Mouse (Mus musculus): ENCODE data around the gene Rpl34. TPM values are rescaled to one million over a fixed set of nuclear protein-coding genes. Genes with fewer than 3 reads are reported as not detected.

The Rpl34 gene
- polyA plus RNA-seq, 1 experiment from 2014 or later = 1,090 TPM

- Histone ChIP-seq H3K9me3 (ENCODE audit: low read depth, low read length) (no peaks in the 10 kb centered on the region), H3K4me2 (peak overlapping the region; percentile 70), H3K9ac (peak overlapping the region; percentile 29), H3K4me3 (ENCODE audit: low read depth, low read length) (peak overlapping the region; percentile 77), H3K36me3 (ENCODE audit: insufficient read depth) (no peaks in the 10 kb centered on the region), H3K27me3 (ENCODE audit: insufficient read depth, low read length) (no peaks in the 10 kb centered on the region), H3K4me1 (ENCODE audit: insufficient read depth) (peaks cover 4% of the 10 kb centered on the region), H3K27ac (ENCODE audit: low read depth) (no peak overlapping the region)
- whole genome bisulfite sequencing = 47% methylated on average over 7 of the region's 7 CpGs
- no peak for TF ChIP-seq CTCF (IDR thresholded peaks at IDR 0.05; ENCODE audit: low read depth)
- DNase-seq (no peak), ATAC-seq (ENCODE audit: insufficient read depth) (no peak)
These were observed 20.1 kb downstream of the Rpl34 start for GRCm38 (mm10) chr3:130710103-130710502.

GRCm38 (mm10) chr3:130708967-130709924 is 21.0 kb downstream of the Rpl34 start, which contains the start of gene Ostc:
Ostc (minus strand) TSS chr3:130709444.
- H3K36me3 ChIP-seq (ENCODE audit: insufficient read depth) = peaks cover 6% of the 10 kb centered on the region
- peak within 1 kb of the TSS; percentile 91 for H3K9ac ChIP-seq
- no peaks in the 10 kb centered on the region for H3K27me3 ChIP-seq (ENCODE audit: insufficient read depth, low read length)
- ATAC-seq (ENCODE audit: insufficient read depth) (peak; percentile 95), DNase-seq (peak; percentile 99)
- H3K4me1 ChIP-seq (ENCODE audit: insufficient read depth) = peaks cover 4% of the 10 kb centered on the region
- H3K27ac ChIP-seq (ENCODE audit: low read depth) = peak within 1 kb of the TSS; percentile 89
- peak within 1 kb of the TSS; percentile 77 for H3K4me3 ChIP-seq (ENCODE audit: low read depth, low read length)
- TF ChIP-seq CTCF (IDR thresholded peaks at IDR 0.05; ENCODE audit: low read depth) = no peak
- under 1% methylated on average over 45 of the region's 45 CpGs for WGBS
- H3K9me3 ChIP-seq (ENCODE audit: low read depth, low read length) = no peaks in the 10 kb centered on the region
- peak within 1 kb of the TSS; percentile 70 for H3K4me2 ChIP-seq

- Histone ChIP-seq H3K27ac (ENCODE audit: low read depth) (peak overlapping the region; percentile 89), H3K27me3 (ENCODE audit: insufficient read depth, low read length) (no peaks in the 10 kb centered on the region), H3K9ac (peak overlapping the region; percentile 91), H3K4me1 (ENCODE audit: insufficient read depth) (peaks cover 4% of the 10 kb centered on the region), H3K9me3 (ENCODE audit: low read depth, low read length) (no peaks in the 10 kb centered on the region), H3K4me2 (peak overlapping the region; percentile 70), H3K4me3 (ENCODE audit: low read depth, low read length) (peak overlapping the region; percentile 77), H3K36me3 (ENCODE audit: insufficient read depth) (peaks cover 12% of the 10 kb centered on the region)
- ATAC-seq (ENCODE audit: insufficient read depth) = no peak
- TF ChIP-seq CTCF (IDR thresholded peaks at IDR 0.05; ENCODE audit: low read depth) = no peak
- DNase-seq = peak; percentile 67
- WGBS = under 1% methylated on average over 5 of the region's 5 CpGs
These were observed 21.7 kb downstream of the Rpl34 start for GRCm38 (mm10) chr3:130708529-130708928.

DNA sequence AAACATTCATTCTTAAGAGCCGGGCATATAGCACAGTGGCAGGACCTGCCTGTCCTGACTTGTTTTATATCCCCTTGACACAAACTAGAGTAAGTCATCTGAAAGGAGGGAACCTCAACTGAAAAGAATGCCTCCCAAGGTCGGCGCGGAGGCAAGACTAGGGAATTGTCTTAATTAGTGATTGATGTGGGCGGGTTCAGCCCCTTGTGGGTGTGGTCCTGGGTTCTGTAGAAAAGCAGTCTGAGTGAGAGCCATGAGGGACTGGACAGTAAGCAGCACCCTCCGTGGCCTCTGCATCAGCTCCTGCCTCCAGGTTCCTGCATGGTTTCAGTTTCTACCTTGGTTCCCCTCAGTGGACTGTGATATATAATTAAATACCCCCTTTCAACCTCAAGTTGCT is 27.9 kb downstream of the Rpl34 start:
- no peak overlapping the region for H3K27ac ChIP-seq (ENCODE audit: low read depth)
- H3K36me3 ChIP-seq (ENCODE audit: insufficient read depth) = peaks cover 70% of the 10 kb centered on the region
- no peaks in the 10 kb centered on the region for H3K4me1 ChIP-seq (ENCODE audit: insufficient read depth)
- no peaks in the 10 kb centered on the region for H3K27me3 ChIP-seq (ENCODE audit: insufficient read depth, low read length)
- no peak for DNase-seq
- no peak overlapping the region for H3K9ac ChIP-seq
- TF ChIP-seq CTCF (IDR thresholded peaks at IDR 0.05; ENCODE audit: low read depth) = no peak
- H3K9me3 ChIP-seq (ENCODE audit: low read depth, low read length) = no peaks in the 10 kb centered on the region
- H3K4me3 ChIP-seq (ENCODE audit: low read depth, low read length) = no peak overlapping the region
- ATAC-seq (ENCODE audit: insufficient read depth) = no peak
- H3K4me2 ChIP-seq = no peak overlapping the region
- WGBS = 78% methylated on average over 6 of the region's 6 CpGs

DNA sequence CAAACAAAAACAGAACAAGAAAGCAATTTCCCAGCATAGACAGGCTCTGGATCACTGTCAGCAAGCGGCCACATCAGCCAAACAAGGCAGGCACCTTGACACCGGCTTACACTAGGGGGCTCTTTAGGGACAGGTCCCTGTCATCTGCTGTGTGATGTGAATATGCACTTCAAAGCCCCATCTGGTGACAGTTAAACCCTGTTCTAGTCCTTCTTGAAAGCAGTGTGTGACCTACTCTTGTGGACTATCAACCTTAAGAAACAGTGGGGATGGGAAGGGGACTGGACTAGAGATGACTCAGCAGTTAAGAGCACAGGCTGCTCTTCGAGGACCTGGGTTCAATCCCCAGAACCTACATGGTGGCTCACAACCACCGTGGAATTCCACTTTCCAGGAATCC is 32.6 kb downstream of the Rpl34 start:
- ATAC-seq (ENCODE audit: insufficient read depth) = no peak
- Histone ChIP-seq H3K4me2 (no peak overlapping the region), H3K36me3 (ENCODE audit: insufficient read depth) (peaks cover 77% of the 10 kb centered on the region), H3K4me1 (ENCODE audit: insufficient read depth) (no peaks in the 10 kb centered on the region), H3K27me3 (ENCODE audit: insufficient read depth, low read length) (no peaks in the 10 kb centered on the region), H3K9ac (no peak overlapping the region), H3K27ac (ENCODE audit: low read depth) (no peak overlapping the region), H3K4me3 (ENCODE audit: low read depth, low read length) (no peak overlapping the region), H3K9me3 (ENCODE audit: low read depth, low read length) (no peaks in the 10 kb centered on the region)
- no peak for TF ChIP-seq CTCF (IDR thresholded peaks at IDR 0.05; ENCODE audit: low read depth)
- no peak for DNase-seq
- WGBS = 75% methylated on average over 4 of the region's 4 CpGs

DNA sequence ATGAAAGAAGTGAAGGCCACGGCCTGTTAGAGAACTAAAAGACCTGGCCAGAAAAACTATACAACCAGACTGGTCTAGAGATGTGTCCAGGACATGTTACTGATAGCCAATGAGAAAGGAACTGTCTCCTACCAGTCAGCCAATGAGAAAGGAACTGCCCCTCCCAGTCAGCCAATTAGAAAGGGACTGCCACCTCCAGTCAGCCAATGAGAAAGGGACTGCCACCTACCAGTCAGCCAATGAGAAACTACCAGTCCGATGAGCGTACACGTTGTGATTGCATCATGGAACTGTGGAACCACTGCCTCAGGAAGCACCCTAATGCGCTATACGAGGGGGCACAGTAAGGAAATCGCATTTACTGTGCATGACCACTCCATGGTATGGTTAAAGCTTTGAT is 35.5 kb downstream of the Rpl34 start:
- H3K27me3 ChIP-seq (ENCODE audit: insufficient read depth, low read length) = no peaks in the 10 kb centered on the region
- no peak for DNase-seq
- no peaks in the 10 kb centered on the region for H3K9me3 ChIP-seq (ENCODE audit: low read depth, low read length)
- H3K4me1 ChIP-seq (ENCODE audit: insufficient read depth) = peaks cover 2% of the 10 kb centered on the region; the same call in 1 of the 2 replicates
- H3K9ac ChIP-seq = no peak overlapping the region
- peaks cover 48% of the 10 kb centered on the region for H3K36me3 ChIP-seq (ENCODE audit: insufficient read depth)
- WGBS = 92% methylated on average over 7 of the region's 7 CpGs
- H3K27ac ChIP-seq (ENCODE audit: low read depth) = no peak overlapping the region
- no peak overlapping the region for H3K4me2 ChIP-seq
- H3K4me3 ChIP-seq (ENCODE audit: low read depth, low read length) = no peak overlapping the region
- TF ChIP-seq CTCF (IDR thresholded peaks at IDR 0.05; ENCODE audit: low read depth) = no peak
- ATAC-seq (ENCODE audit: insufficient read depth) = no peak

- no peak overlapping the region for H3K4me3 ChIP-seq (ENCODE audit: low read depth, low read length)
- no peaks in the 10 kb centered on the region for H3K27me3 ChIP-seq (ENCODE audit: insufficient read depth, low read length)
- peaks cover 42% of the 10 kb centered on the region for H3K36me3 ChIP-seq (ENCODE audit: insufficient read depth)
- H3K4me1 ChIP-seq (ENCODE audit: insufficient read depth) = peaks cover 2% of the 10 kb centered on the region; the same call in 1 of the 2 replicates
- peak; percentile 74 for TF ChIP-seq CTCF (IDR thresholded peaks at IDR 0.05; ENCODE audit: low read depth)
- no peak overlapping the region for H3K9ac ChIP-seq
- no peak overlapping the region for H3K4me2 ChIP-seq
- WGBS = 53% methylated on average over 9 of the region's 9 CpGs
- DNase-seq = peak; percentile 79
- H3K27ac ChIP-seq (ENCODE audit: low read depth) = no peak overlapping the region
- no peak for ATAC-seq (ENCODE audit: insufficient read depth)
- no peaks in the 10 kb centered on the region for H3K9me3 ChIP-seq (ENCODE audit: low read depth, low read length)
These were observed 36.1 kb downstream of the Rpl34 start for GRCm38 (mm10) chr3:130694041-130694593.
